Mouse (Mus musculus) lung, postnatal 0 days (tissue): ENCODE measurements around the gene Mybpc2. TPM values are rescaled to one million over a fixed set of nuclear protein-coding genes. Genes with fewer than 3 reads are reported as not detected.

Source experiments
- ATAC-seq: fragments of 200-750 bp; cut with Nextera tagmentation; 2 replicates; pipeline ENCODE4 v1.8.0; 2017; ENCODE audit warnings: moderate library complexity
- DNase-seq: peaks from one replicate; pipeline ENCODE4 v3.0.0-alpha.2; 2016; ENCODE audit warnings: low spot score
- H3K27ac ChIP-seq: fragments of 300-500 bp; sonication (generic); 2 replicates; pipeline ENCODE4 v1.5.1; 2014; ENCODE audit warnings: antibody characterized with exemption, mild to moderate bottlenecking, low read length, mixed read lengths
- H3K27me3 ChIP-seq: fragments of 300-500 bp; sonication (generic); replicated peaks from 2 replicates; pipeline ENCODE4 v1.6.1; 2014; ENCODE audit warnings: low read length, mixed read lengths; ENCODE audit not compliant: insufficient read depth
- H3K36me3 ChIP-seq: fragments of 300-500 bp; sonication (generic); 2 replicates; pipeline ENCODE4 v1.6.1; 2014; ENCODE audit warnings: low read length, mixed read lengths; ENCODE audit not compliant: insufficient read depth
- H3K4me1 ChIP-seq: fragments of 300-500 bp; sonication (generic); 2 replicates; pipeline ENCODE4 v1.6.1; 2014; ENCODE audit warnings: antibody characterized with exemption, low read depth, low read length, mixed read lengths; ENCODE audit not compliant: insufficient read depth
- H3K4me2 ChIP-seq: fragments of 300-500 bp; sonication (generic); replicated peaks from 2 replicates; pipeline ENCODE4 v1.6.1; 2014; ENCODE audit warnings: low read depth, mild to moderate bottlenecking, low read length, moderate library complexity, mixed read lengths
- H3K4me3 ChIP-seq: fragments of 300-500 bp; sonication (generic); 2 replicates; pipeline ENCODE4 v1.5.1; 2014; ENCODE audit warnings: low read depth, low read length
- H3K9ac ChIP-seq: fragments of 300-500 bp; sonication (generic); replicated peaks from 2 replicates; pipeline ENCODE4 v1.6.1; 2014; ENCODE audit warnings: low read depth, mild to moderate bottlenecking
- H3K9me3 ChIP-seq: fragments of 300-500 bp; sonication (generic); 2 replicates; pipeline ENCODE4 v1.6.1; 2016; ENCODE audit warnings: low read length, mixed read lengths
- CTCF ChIP-seq: IDR thresholded peaks from 2 replicates; pipeline ENCODE4 v1.5.1; 2016; ENCODE audit warnings: antibody characterized with exemption, mild to moderate bottlenecking
- EP300 ChIP-seq: IDR thresholded peaks from 2 replicates; pipeline ENCODE4 v1.6.1; 2016; ENCODE audit warnings: antibody characterized with exemption, mild to moderate bottlenecking, control low read depth
- WGBS: fragments of 180-500 bp; shearing (Covaris S2); extraction: QIAGEN DNeasy Blood & Tissue Kit; methylation state at CpG from one replicate; pipeline ENCODE4 v1.1.7; 2014; 5-methylcytosine and 5-hydroxymethylcytosine counted together
- polyA plus RNA-seq: library from polyadenylated mRNA; unstranded; fragments of >200 nt; fragmentation: Nextera tagmentation; extraction: Ambion mirVana; gene quantifications from 2 replicates; pipeline ENCODE4 v1.2.1, GENCODE M21; 2015

The Mybpc2 gene
- polyA plus RNA-seq, 1 experiment from 2014 or later: 0.37 TPM

DNA sequence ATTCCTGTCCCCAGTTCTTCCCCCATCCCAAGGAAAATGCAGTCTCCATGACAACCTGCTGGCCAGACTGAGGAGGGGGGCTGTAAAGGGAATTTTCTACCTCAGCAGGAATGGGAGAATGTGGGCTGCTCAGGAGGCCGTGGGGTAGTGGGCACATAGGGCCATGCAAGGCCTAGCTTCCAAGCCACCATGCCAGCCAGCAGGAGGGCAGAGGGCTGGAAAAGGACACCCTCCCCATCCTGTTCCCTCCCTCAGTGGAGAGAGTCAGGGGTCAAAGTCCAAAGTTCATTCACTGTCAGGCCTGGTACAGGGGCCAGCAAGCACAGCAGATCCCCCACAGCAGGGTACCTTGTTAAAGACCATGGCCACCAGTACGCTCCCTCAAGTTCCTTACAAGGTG is 59.3 kb downstream of the Mybpc2 start, which contains the start of gene Aspdh:
TSS of gene Aspdh (plus strand) at position 281 of the 400 bp plus-strand sequence.
- Histone ChIP-seq H3K27ac (no peak within 1 kb of the TSS), H3K4me1 (peaks cover 14% of the 10 kb centered on the region), H3K4me2 (no peak within 1 kb of the TSS), H3K9me3 (no peaks in the 10 kb centered on the region), H3K9ac (no peak within 1 kb of the TSS), H3K27me3 (peaks cover 30% of the 10 kb centered on the region), H3K36me3 (no peaks in the 10 kb centered on the region), H3K4me3 (no peak within 1 kb of the TSS)
- DNase-seq: no peak
- WGBS: 56% methylated on average over 2 of the region's 2 CpGs
- ATAC-seq: no peak
- TF ChIP-seq EP300 (no peak), CTCF (no peak)

DNA sequence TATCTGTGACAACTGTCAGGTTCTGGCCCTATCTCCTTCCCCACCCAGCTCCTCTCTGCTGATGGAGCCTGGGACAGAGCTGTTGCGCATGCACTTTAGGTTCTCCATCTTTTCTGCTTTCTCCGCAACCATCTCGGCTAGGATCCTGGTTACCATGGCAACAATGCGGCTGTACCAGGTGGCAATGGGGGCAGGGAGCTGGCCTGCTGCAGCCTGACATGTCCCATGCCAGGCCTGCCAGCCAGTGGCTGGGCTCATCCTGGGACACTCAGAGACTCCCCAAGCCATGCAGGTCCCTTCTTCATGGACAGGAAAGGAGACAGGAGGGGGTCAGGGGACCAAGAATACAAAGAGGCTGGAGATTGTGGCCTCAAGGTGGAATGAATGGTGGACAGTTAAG is 59.9 kb downstream of the Mybpc2 start:
- H3K9me3 ChIP-seq: no peaks in the 10 kb centered on the region
- H3K4me2 ChIP-seq: no peak overlapping the region
- peaks cover 13% of the 10 kb centered on the region for H3K4me1 ChIP-seq
- 33% methylated on average over 4 of the region's 4 CpGs for WGBS
- H3K27ac ChIP-seq: no peak overlapping the region
- H3K4me3 ChIP-seq: no peak overlapping the region
- no peak for DNase-seq
- H3K9ac ChIP-seq: no peak overlapping the region
- no peaks in the 10 kb centered on the region for H3K36me3 ChIP-seq
- H3K27me3 ChIP-seq: peaks cover 34% of the 10 kb centered on the region
- no peak for TF ChIP-seq EP300
- TF ChIP-seq CTCF: no peak
- ATAC-seq: no peak

DNA sequence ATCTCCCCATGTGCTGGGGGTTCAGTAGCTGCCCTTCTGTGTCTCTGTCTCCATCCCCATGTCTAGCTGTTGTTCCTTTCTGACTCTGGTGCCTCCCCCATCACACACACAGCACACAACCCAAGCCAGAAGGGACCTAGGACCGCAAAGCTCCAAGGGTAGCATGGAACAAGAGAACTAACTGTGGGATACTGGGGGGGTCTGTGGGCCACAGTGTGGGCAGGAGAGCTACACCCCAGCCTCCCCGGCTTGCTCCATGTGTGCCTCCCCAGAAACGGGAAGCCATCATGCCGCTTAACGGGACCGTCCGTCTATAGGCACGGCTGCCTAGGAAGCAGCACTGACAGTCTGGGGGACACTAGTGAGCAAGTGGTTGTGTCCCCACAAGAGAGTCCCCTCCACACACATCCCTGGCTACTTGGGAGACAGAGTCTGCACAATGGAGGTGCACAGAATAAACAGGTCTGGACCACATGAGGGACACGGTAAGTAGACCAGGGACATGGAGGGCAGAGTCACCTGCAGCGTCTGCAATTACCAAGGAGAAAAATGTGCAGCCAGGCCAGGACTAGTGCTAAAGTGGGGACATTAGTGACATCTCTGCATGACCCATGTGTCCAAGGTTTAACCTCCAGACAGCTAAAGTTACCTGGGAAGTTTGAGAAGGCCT is 60.8 kb downstream of the Mybpc2 start:
- 83% methylated on average over 10 of the region's 10 CpGs for WGBS
- no peak overlapping the region for H3K4me2 ChIP-seq
- TF ChIP-seq CTCF (no peak), EP300 (no peak)
- no peak overlapping the region for H3K4me3 ChIP-seq
- peaks cover 34% of the 10 kb centered on the region for H3K27me3 ChIP-seq
- peaks cover 5% of the 10 kb centered on the region for H3K4me1 ChIP-seq
- no peak for DNase-seq
- H3K36me3 ChIP-seq: no peaks in the 10 kb centered on the region
- no peak overlapping the region for H3K27ac ChIP-seq
- H3K9ac ChIP-seq: no peak overlapping the region
- H3K9me3 ChIP-seq: no peaks in the 10 kb centered on the region
- no peak for ATAC-seq

DNA sequence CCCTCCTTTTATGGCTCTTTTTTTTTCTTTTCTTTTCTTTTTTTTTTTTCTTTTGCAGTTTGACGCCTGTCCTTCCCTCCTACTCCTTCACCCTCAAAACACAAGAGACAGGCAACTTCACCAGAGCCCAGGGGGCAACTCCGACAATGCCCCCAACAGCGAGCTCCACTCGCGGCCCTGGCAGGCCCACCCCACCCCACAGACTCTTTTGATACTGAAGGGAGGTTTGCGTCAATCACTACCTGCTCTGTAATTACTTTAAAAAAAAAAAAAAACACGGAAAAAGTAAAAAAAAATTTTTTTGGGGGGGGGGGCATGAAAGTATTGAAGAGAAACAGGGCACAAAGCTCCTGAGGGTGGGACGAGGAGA is 61.4 kb downstream of the Mybpc2 start:
- Histone ChIP-seq H3K36me3 (no peaks in the 10 kb centered on the region), H3K27ac (no peak overlapping the region), H3K27me3 (peaks cover 34% of the 10 kb centered on the region), H3K4me3 (no peak overlapping the region), H3K4me2 (no peak overlapping the region), H3K9ac (no peak overlapping the region), H3K4me1 (no peaks in the 10 kb centered on the region), H3K9me3 (no peaks in the 10 kb centered on the region)
- no peak for ATAC-seq
- 26% methylated on average over 8 of the region's 8 CpGs for WGBS
- TF ChIP-seq EP300 (no peak), CTCF (no peak)
- DNase-seq: no peak

DNA sequence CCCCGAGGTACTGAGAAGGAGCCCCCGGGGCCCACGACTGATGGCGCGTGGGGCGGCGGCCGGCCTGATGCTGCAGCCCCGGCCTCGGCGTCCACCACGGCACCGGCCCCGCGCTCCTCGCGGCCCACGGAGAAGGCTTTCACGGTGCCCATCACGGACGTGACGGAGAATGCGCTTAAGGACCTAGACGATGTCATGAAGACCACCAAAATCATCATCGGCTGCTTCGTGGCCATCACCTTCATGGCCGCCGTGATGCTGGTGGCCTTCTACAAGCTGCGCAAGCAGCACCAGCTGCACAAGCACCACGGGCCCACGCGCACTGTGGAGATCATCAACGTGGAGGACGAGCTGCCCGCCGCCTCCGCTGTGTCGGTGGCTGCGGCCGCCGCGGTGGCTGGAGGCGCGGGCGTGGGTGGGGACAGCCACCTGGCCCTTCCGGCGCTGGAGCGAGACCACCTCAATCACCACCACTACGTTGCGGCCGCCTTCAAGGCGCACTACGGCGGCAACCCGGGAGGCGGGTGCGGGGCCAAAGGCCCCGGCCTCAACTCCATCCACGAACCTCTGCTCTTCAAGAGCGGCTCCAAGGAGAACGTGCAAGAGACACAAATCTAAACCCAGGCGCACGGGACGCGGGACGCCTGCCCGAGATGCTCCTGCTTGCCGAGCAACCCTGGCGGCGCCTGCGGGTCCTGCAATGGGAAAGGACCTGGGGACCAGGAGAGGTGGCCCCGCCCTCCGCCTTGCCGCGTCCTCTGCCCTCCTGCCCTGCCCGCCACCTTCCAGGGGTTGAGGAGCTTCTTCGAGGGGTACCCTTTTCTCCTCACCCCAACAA is 62.0 kb downstream of the Mybpc2 start:
- Histone ChIP-seq H3K4me2 (no peak overlapping the region), H3K36me3 (no peaks in the 10 kb centered on the region), H3K4me1 (no peaks in the 10 kb centered on the region), H3K9ac (no peak overlapping the region), H3K27me3 (peaks cover 34% of the 10 kb centered on the region), H3K9me3 (no peaks in the 10 kb centered on the region), H3K27ac (no peak overlapping the region), H3K4me3 (no peak overlapping the region)
- ATAC-seq (no peak), DNase-seq (no peak)
- TF ChIP-seq EP300: no peak
- peak; percentile 53 for TF ChIP-seq CTCF
- 20% methylated on average over 55 of the region's 77 CpGs for WGBS

DNA sequence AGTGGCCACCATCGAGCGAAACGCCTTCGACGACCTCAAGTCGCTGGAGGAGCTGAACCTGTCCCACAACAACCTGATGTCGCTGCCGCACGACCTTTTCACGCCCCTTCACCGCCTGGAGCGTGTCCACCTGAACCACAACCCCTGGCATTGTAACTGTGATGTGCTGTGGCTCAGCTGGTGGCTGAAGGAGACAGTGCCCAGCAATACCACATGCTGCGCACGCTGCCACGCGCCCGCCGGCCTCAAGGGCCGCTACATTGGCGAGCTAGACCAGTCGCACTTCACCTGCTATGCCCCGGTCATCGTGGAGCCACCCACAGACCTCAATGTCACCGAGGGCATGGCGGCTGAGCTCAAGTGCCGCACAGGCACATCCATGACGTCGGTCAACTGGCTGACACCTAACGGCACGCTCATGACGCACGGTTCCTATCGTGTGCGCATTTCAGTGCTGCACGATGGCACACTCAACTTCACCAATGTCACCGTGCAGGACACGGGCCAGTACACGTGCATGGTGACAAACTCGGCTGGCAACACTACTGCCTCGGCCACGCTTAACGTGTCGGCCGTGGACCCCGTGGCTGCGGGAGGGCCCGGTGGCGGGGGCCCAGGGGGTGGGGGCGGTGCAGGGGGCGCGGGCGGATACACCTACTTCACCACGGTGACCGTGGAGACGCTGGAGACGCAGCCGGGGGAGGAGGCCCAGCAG is 62.8 kb downstream of the Mybpc2 start:
- Histone ChIP-seq H3K4me2 (no peak overlapping the region), H3K9ac (no peak overlapping the region), H3K27ac (no peak overlapping the region), H3K9me3 (no peaks in the 10 kb centered on the region), H3K4me3 (no peak overlapping the region), H3K4me1 (no peaks in the 10 kb centered on the region), H3K27me3 (peaks cover 34% of the 10 kb centered on the region), H3K36me3 (no peaks in the 10 kb centered on the region)
- 47% methylated on average over 51 of the region's 57 CpGs for WGBS
- DNase-seq (no peak), ATAC-seq (no peak)
- TF ChIP-seq CTCF (no peak), EP300 (no peak)
